22 mouse cellular contexts compared by ENCODE assay signal in the genomic region with DNA sequence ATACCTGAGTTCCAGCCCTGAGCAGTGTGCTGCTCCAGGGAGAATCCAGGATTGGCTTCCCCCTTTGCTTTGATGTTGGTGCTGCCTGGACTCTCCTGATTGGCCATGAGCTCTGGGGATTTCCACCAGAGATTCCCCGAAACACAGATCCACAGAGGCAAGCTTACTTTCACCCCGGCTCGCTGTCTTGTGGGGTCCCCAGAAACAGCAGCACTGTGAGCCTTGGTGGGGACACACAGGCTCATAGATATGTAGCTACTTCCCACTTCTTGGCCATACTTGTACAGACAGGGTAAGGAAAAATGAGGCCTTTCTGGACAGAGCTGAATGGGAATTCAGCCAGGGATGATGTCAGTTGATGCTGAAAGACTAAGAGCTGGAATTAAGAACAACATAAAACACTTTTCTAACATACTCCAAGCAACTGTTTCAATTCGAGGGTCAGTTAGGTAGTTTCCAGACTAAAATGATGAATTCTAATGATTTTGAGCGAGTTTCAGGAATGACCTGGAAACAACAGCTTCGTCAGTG. TPM values are rescaled to one million over a fixed set of nuclear protein-coding genes. Genes with fewer than 3 reads are reported as not detected.
DNase-seq lines count a peak whose midpoint lies in the region; ATAC-seq and TF ChIP-seq lines count a peak whose summit lies in the region.
"Had no signal": no experiment of that assay in that cellular context is flagged by ENCODE, and none has a peak within 500 bp of the region (broad histone marks: within the 10 kb centered on the region; RNA-seq: fewer than 3 reads in every experiment).

No protein-coding gene starts in this region.

- H3K9me3 ChIP-seq in heart, embryonic 15.5 days (replicated peaks), result no peaks in the 10 kb centered on the region
- H3K9me3 ChIP-seq: embryonic facial prominence, embryonic 10.5 days; forebrain, embryonic 12.5 days; G1E; midbrain, embryonic 12.5 days had no signal

- H3K27me3 ChIP-seq in heart, embryonic 15.5 days, result no peaks in the 10 kb centered on the region
- H3K27me3 ChIP-seq: forebrain, embryonic 12.5 days; hindbrain, embryonic 12.5 days; limb, embryonic 13.5 days; midbrain, embryonic 12.5 days; neural tube, embryonic 13.5 days had no signal

- 69% methylated on average over 6 of the region's 6 CpGs for WGBS in heart, embryonic 15.5 days

- DNase-seq in gastrocnemius, adult 2 months, result peak; percentile 29
- DNase-seq in gastrocnemius, adult 8-10 months (ENCODE audit: low spot score in 2 of 2), result no peak
- DNase-seq in lung, postnatal 36 days, result peak; percentile 26
- DNase-seq in lung, postnatal 4 days, result no peak
- DNase-seq in skeletal muscle tissue, adult 2 months (ENCODE audit: low read depth, low spot score), result peak; percentile 30
- no peak for DNase-seq in urinary bladder, postnatal 4 days (ENCODE audit: low spot score in 2 of 2)
- no peak for DNase-seq in kidney, postnatal 14 days
- DNase-seq: cerebellum, adult 9-10 months; kidney, adult 18-20 months; layer of hippocampus, postnatal 36 days; right cerebral cortex, adult 18-20 months had no signal

- H3K4me3 ChIP-seq in gastrocnemius, adult 2 months, result no peak overlapping the region
- no peak overlapping the region for H3K4me3 ChIP-seq in heart, embryonic 15.5 days
- H3K4me3 ChIP-seq: embryonic facial prominence, embryonic 10.5 days; forebrain, embryonic 12.5 days; hindbrain, embryonic 12.5 days; limb, embryonic 13.5 days; midbrain, embryonic 12.5 days; neural tube, embryonic 13.5 days had no signal

- H3K4me1 ChIP-seq in heart, embryonic 15.5 days (replicated peaks), result peaks cover 10% of the 10 kb centered on the region
- H3K4me1 ChIP-seq: limb, embryonic 13.5 days; midbrain, embryonic 12.5 days; neural tube, embryonic 13.5 days had no signal

- H3K4me2 ChIP-seq in heart, embryonic 15.5 days, result no peak overlapping the region
- H3K4me2 ChIP-seq: forebrain, embryonic 12.5 days; hindbrain, embryonic 12.5 days; limb, embryonic 13.5 days; midbrain, embryonic 12.5 days; neural tube, embryonic 13.5 days had no signal

- TF ChIP-seq CTCF in gastrocnemius, adult 2 months (IDR thresholded peaks at IDR 0.05), result no peak

- H3K9ac ChIP-seq in heart, embryonic 15.5 days, result no peak overlapping the region
- H3K9ac ChIP-seq: forebrain, embryonic 12.5 days; hindbrain, embryonic 12.5 days; limb, embryonic 13.5 days; liver, embryonic 14.5 days; midbrain, embryonic 12.5 days; neural tube, embryonic 13.5 days had no signal

- intact Hi-C loops in gastrocnemius, adult 2 months (cut with DNase I), result no loop called here

- no peak overlapping the region for H3K27ac ChIP-seq in gastrocnemius, adult 2 months
- H3K27ac ChIP-seq in heart, embryonic 15.5 days, result peak overlapping the region; percentile 37; the same call in 1 of the 2 replicates
- H3K27ac ChIP-seq: embryonic facial prominence, embryonic 10.5 days; forebrain, embryonic 12.5 days; hindbrain, embryonic 12.5 days; kidney, postnatal 0 days; limb, embryonic 13.5 days; liver, embryonic 14.5 days; macrophage; midbrain, embryonic 12.5 days; neural tube, embryonic 13.5 days had no signal

- ATAC-seq in heart, embryonic 15.5 days (replicated peaks; ENCODE audit: insufficient number of reproducible peaks, insufficient read depth, low FRiP score, low read depth), result no peak

- H3K36me3 ChIP-seq in heart, embryonic 15.5 days, result no peaks in the 10 kb centered on the region
- H3K36me3 ChIP-seq: embryonic facial prominence, embryonic 10.5 days; forebrain, embryonic 12.5 days; G1E; hindbrain, embryonic 12.5 days; limb, embryonic 13.5 days; midbrain, embryonic 12.5 days; neural tube, embryonic 13.5 days had no signal

RNA-seq across cellular contexts. Expression of gene Hivep3, which starts 17.2 kb away (rescaled TPM):
- total RNA-seq in gastrocnemius, adult 2 months (2021), result 1 to 10 TPM; 1.7 to 3.5 TPM
- total RNA-seq in gastrocnemius, adult 8-10 months (2022), result 1 to 10 TPM; 2.9 to 4.5 (median 3.9) TPM
- 6.7 and 8.9 TPM in 2 replicates for polyA plus RNA-seq in heart, embryonic 15.5 days (2015; fragmentation: Nextera tagmentation; extraction: Ambion mirVana)
- polyA plus RNA-seq: G1E had no signal

Comparison
In these comparisons a context has a peak if more than half of its experiments do, and no peak if none do; other contexts are left out.
1. DNase-seq: peak in gastrocnemius, adult 2 months (single experiment), lung, postnatal 36 days (single experiment) and skeletal muscle tissue, adult 2 months (single experiment); none in gastrocnemius, adult 8-10 months (0 of 2), lung, postnatal 4 days (0 of 2), urinary bladder, postnatal 4 days (0 of 2) and kidney, postnatal 14 days (single experiment).